Mouse (Mus musculus): ENCODE data around the gene Pde11a. TPM values are rescaled to one million over a fixed set of nuclear protein-coding genes. Genes with fewer than 3 reads are reported as not detected.

The Pde11a gene
- polyA plus RNA-seq, 1 experiment from 2014 or later: 0.24 TPM

DNA sequence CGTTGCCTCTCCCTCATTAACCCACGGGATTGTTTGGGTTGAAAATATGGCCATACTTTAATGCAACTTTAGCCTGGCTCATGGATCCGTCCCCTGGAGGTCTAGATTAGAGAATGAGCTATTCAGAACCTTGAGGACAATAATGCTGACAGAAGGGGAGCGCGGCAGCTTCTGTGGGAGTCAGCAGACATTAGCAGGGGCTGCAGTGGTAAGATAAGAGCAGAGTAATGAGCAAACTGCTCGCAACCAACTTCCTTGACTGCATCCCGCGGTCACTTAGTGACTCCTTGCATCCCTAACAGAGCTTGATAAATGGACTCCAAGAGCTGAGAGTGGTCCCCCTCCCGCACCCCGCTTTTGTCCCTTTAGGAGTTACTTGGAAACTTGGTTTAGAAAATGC is 296.4 kb downstream of the Pde11a start:
- Histone ChIP-seq H3K36me3 (no peaks in the 10 kb centered on the region), H3K27ac (no peak overlapping the region), H3K4me3 (no peak overlapping the region), H3K27me3 (no peaks in the 10 kb centered on the region), H3K4me1 (peaks cover 3% of the 10 kb centered on the region; the same call in 1 of the 2 replicates), H3K9ac (no peak overlapping the region), H3K9me3 (no peaks in the 10 kb centered on the region), H3K4me2 (replicated peaks) (no peak overlapping the region)
- no peak for ATAC-seq (ENCODE audit: insufficient number of reproducible peaks, insufficient read depth, low FRiP score, low TSS enrichment)
- WGBS: 90% methylated on average over 10 of the region's 10 CpGs

GRCm38 (mm10) chr2:76040116-76040515 is 298.5 kb downstream of the Pde11a start:
- Histone ChIP-seq H3K27me3 (no peaks in the 10 kb centered on the region), H3K4me3 (no peak overlapping the region), H3K4me1 (peaks cover 3% of the 10 kb centered on the region; the same call in 1 of the 2 replicates), H3K27ac (no peak overlapping the region), H3K9me3 (no peaks in the 10 kb centered on the region), H3K9ac (no peak overlapping the region), H3K36me3 (no peaks in the 10 kb centered on the region), H3K4me2 (replicated peaks) (no peak overlapping the region)
- WGBS: 97% methylated on average over 7 of the region's 7 CpGs
- no peak for ATAC-seq (ENCODE audit: insufficient number of reproducible peaks, insufficient read depth, low FRiP score, low TSS enrichment)

GRCm38 (mm10) chr2:76030080-76030479 is 308.5 kb downstream of the Pde11a start:
- H3K27ac ChIP-seq: 0 out of 2 replicates have a peak overlapping the region, but pooled peaks have one; percentile 78
- H3K9ac ChIP-seq: no peak overlapping the region; the same call in 1 of the 2 replicates
- H3K4me2 ChIP-seq (replicated peaks): peak overlapping the region; percentile 43
- 0 out of 2 replicates have a peak, but pooled peaks have one; percentile 64 for ATAC-seq (ENCODE audit: insufficient number of reproducible peaks, insufficient read depth, low FRiP score, low TSS enrichment)
- H3K4me3 ChIP-seq: 0 out of 2 replicates have a peak overlapping the region, but pooled peaks have one; percentile 7
- H3K36me3 ChIP-seq: no peaks in the 10 kb centered on the region
- H3K27me3 ChIP-seq: no peaks in the 10 kb centered on the region
- H3K9me3 ChIP-seq: no peaks in the 10 kb centered on the region
- peaks cover 17% of the 10 kb centered on the region for H3K4me1 ChIP-seq
- WGBS: 14% methylated on average over 8 of the region's 8 CpGs

DNA sequence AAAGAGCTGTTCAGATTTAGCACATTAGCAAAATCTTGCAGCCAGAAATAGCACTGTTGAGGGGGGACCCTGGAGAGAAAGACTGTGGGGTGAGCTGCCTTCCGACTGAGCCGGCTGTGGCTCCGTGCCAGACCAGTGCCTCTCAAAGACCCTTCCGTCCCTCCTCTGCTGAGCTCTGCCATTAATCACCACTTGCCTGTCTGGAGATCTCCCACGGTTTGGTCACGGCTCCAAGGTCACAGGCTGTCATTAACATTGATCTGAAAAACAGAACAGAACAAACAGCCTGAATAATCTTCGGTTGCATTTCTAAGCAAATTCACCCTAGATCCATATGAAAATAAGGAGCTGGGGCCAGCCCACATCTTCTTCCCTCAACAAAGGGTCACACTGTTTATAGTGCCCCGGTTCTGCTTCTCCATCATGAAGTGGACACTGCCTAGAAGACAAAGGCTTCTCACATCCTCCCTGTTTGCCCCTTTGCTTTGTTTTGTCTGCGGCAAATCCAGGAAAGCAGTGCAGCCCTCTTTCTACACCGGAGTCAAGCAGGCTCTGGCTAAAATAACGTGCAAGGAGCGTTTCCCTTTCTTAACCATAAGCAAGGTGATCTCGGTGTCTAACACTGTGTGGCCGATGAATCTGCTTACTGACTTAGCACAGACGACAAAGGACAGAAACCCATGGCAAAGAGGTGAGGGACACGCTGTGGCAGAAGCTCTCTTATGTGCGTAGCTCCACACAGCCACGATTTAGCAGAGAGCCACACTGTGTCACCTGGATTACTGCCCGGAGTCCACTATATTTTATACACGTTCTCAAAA is 309.3 kb downstream of the Pde11a start:
- peak overlapping the region; percentile 78 for H3K27ac ChIP-seq
- H3K4me2 ChIP-seq (replicated peaks): peak overlapping the region; percentile 43
- no peaks in the 10 kb centered on the region for H3K9me3 ChIP-seq
- no peak for ATAC-seq (ENCODE audit: insufficient number of reproducible peaks, insufficient read depth, low FRiP score, low TSS enrichment)
- peaks cover 17% of the 10 kb centered on the region for H3K4me1 ChIP-seq
- H3K9ac ChIP-seq: no peak overlapping the region
- H3K27me3 ChIP-seq: no peaks in the 10 kb centered on the region
- WGBS: 16% methylated on average over 20 of the region's 20 CpGs
- H3K4me3 ChIP-seq: no peak overlapping the region
- no peaks in the 10 kb centered on the region for H3K36me3 ChIP-seq

DNA sequence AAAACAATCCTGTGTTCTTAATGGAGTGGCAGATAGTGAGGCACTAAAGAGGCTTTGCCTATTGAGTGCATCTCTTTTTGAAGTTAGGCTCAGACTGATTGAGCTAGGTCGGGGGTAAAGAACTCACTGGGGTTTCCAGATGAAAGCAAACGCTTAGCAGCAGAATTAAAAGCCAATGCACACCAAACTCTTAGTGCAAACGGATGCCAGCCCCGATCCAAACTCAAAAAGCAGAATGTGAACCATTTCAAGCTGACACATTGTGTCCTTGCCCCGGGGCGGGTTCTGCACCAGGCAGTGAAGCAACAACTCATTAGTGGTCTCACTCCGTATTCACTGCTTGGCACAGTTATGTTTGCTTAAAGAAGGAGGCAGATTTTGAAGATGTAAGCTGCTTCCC is 321.7 kb downstream of the Pde11a start:
- Histone ChIP-seq H3K36me3 (no peaks in the 10 kb centered on the region), H3K4me3 (no peak overlapping the region), H3K9me3 (no peaks in the 10 kb centered on the region), H3K27me3 (no peaks in the 10 kb centered on the region), H3K4me1 (peaks cover 7% of the 10 kb centered on the region; the same call in 1 of the 2 replicates), H3K27ac (no peak overlapping the region), H3K9ac (no peak overlapping the region), H3K4me2 (replicated peaks) (no peak overlapping the region)
- ATAC-seq (ENCODE audit: insufficient number of reproducible peaks, insufficient read depth, low FRiP score, low TSS enrichment): no peak
- WGBS: 10% methylated on average over 7 of the region's 7 CpGs

- H3K27ac ChIP-seq: no peak overlapping the region
- peaks cover 7% of the 10 kb centered on the region; the same call in 1 of the 2 replicates for H3K4me1 ChIP-seq
- H3K9me3 ChIP-seq: no peaks in the 10 kb centered on the region
- no peaks in the 10 kb centered on the region for H3K27me3 ChIP-seq
- no peak overlapping the region for H3K4me3 ChIP-seq
- no peak overlapping the region for H3K4me2 ChIP-seq (replicated peaks)
- H3K36me3 ChIP-seq: no peaks in the 10 kb centered on the region
- 87% methylated on average over 8 of the region's 8 CpGs for WGBS
- ATAC-seq (ENCODE audit: insufficient number of reproducible peaks, insufficient read depth, low FRiP score, low TSS enrichment): no peak
- H3K9ac ChIP-seq: no peak overlapping the region
Measured at GRCm38 (mm10) chr2:76016136-76016535, 322.4 kb downstream of the Pde11a start.

GRCm38 (mm10) chr2:76015460-76015859 is 323.1 kb downstream of the Pde11a start:
- no peak overlapping the region for H3K27ac ChIP-seq
- no peaks in the 10 kb centered on the region for H3K27me3 ChIP-seq
- no peak overlapping the region for H3K4me2 ChIP-seq (replicated peaks)
- ATAC-seq (ENCODE audit: insufficient number of reproducible peaks, insufficient read depth, low FRiP score, low TSS enrichment): no peak
- no peaks in the 10 kb centered on the region for H3K9me3 ChIP-seq
- WGBS: 94% methylated on average over 7 of the region's 7 CpGs
- peaks cover 10% of the 10 kb centered on the region for H3K4me1 ChIP-seq
- no peak overlapping the region for H3K4me3 ChIP-seq
- no peak overlapping the region for H3K9ac ChIP-seq
- no peaks in the 10 kb centered on the region for H3K36me3 ChIP-seq

- no peak overlapping the region for H3K4me2 ChIP-seq (replicated peaks)
- whole genome bisulfite sequencing: 86% methylated on average over 3 of the region's 3 CpGs
- no peak overlapping the region for H3K9ac ChIP-seq
- no peak for ATAC-seq (ENCODE audit: insufficient number of reproducible peaks, insufficient read depth, low FRiP score, low TSS enrichment)
- H3K4me1 ChIP-seq: peaks cover 10% of the 10 kb centered on the region
- no peaks in the 10 kb centered on the region for H3K9me3 ChIP-seq
- no peak overlapping the region for H3K4me3 ChIP-seq
- H3K27ac ChIP-seq: no peak overlapping the region
- no peaks in the 10 kb centered on the region for H3K27me3 ChIP-seq
- H3K36me3 ChIP-seq: no peaks in the 10 kb centered on the region
Measured at GRCm38 (mm10) chr2:76014659-76015058, 323.9 kb downstream of the Pde11a start.

- no peak overlapping the region for H3K4me3 ChIP-seq
- H3K4me1 ChIP-seq: peaks cover 3% of the 10 kb centered on the region; the same call in 1 of the 2 replicates
- H3K9me3 ChIP-seq: no peaks in the 10 kb centered on the region
- no peak overlapping the region for H3K4me2 ChIP-seq (replicated peaks)
- no peak for ATAC-seq (ENCODE audit: insufficient number of reproducible peaks, insufficient read depth, low FRiP score, low TSS enrichment)
- no peaks in the 10 kb centered on the region for H3K27me3 ChIP-seq
- 20% methylated on average over 4 of the region's 4 CpGs for WGBS
- no peaks in the 10 kb centered on the region for H3K36me3 ChIP-seq
- H3K27ac ChIP-seq: no peak overlapping the region
- no peak overlapping the region for H3K9ac ChIP-seq
Measured at GRCm38 (mm10) chr2:76006194-76006593, 332.4 kb downstream of the Pde11a start.

- Histone ChIP-seq H3K9ac (no peak overlapping the region), H3K27ac (no peak overlapping the region), H3K4me2 (replicated peaks) (no peak overlapping the region), H3K4me1 (peaks cover 9% of the 10 kb centered on the region), H3K27me3 (no peaks in the 10 kb centered on the region), H3K36me3 (no peaks in the 10 kb centered on the region), H3K4me3 (no peak overlapping the region), H3K9me3 (no peaks in the 10 kb centered on the region)
- 59% methylated on average over 9 of the region's 9 CpGs for WGBS
- no peak for ATAC-seq (ENCODE audit: insufficient number of reproducible peaks, insufficient read depth, low FRiP score, low TSS enrichment)
Measured at GRCm38 (mm10) chr2:76002899-76003298, 335.7 kb downstream of the Pde11a start.

- Histone ChIP-seq H3K4me2 (replicated peaks) (no peak overlapping the region), H3K9me3 (no peaks in the 10 kb centered on the region), H3K9ac (no peak overlapping the region), H3K4me1 (peaks cover 13% of the 10 kb centered on the region), H3K36me3 (no peaks in the 10 kb centered on the region), H3K27me3 (no peaks in the 10 kb centered on the region), H3K4me3 (no peak overlapping the region), H3K27ac (no peak overlapping the region)
- ATAC-seq (ENCODE audit: insufficient number of reproducible peaks, insufficient read depth, low FRiP score, low TSS enrichment): no peak
- WGBS: 37% methylated on average over 8 of the region's 8 CpGs
Measured at GRCm38 (mm10) chr2:76001392-76001791, 337.2 kb downstream of the Pde11a start.

- H3K4me3 ChIP-seq: no peak overlapping the region
- no peak for ATAC-seq (ENCODE audit: insufficient number of reproducible peaks, insufficient read depth, low FRiP score, low TSS enrichment)
- no peaks in the 10 kb centered on the region for H3K27me3 ChIP-seq
- WGBS: 33% methylated on average over 12 of the region's 12 CpGs
- no peak overlapping the region for H3K27ac ChIP-seq
- H3K4me1 ChIP-seq: peaks cover 13% of the 10 kb centered on the region
- no peak overlapping the region for H3K9ac ChIP-seq
- no peaks in the 10 kb centered on the region for H3K36me3 ChIP-seq
- H3K9me3 ChIP-seq: no peaks in the 10 kb centered on the region
- no peak overlapping the region for H3K4me2 ChIP-seq (replicated peaks)
Measured at GRCm38 (mm10) chr2:75999636-76000035, 338.9 kb downstream of the Pde11a start.
